Mouse (Mus musculus) CH12.LX (cell line): Measurements from ENCODE around the gene Dnaaf3.

Experiments
- CTCF ChIP-seq, 2 experiments: IDR thresholded peaks in 1 of 2; conservative IDR thresholded peaks in 1 of 2; 2 replicates each; pipeline ENCODE4 v1.5.1; 2011 to 2012; ENCODE audit warnings: low read depth in 2 of 2, low read length in 2 of 2, improper control_type of control experiment in 1 of 2, inconsistent platforms in 1 of 2, mild to moderate bottlenecking in 1 of 2, moderate library complexity in 1 of 2
- MXI1 ChIP-seq: IDR thresholded peaks from 2 replicates; pipeline ENCODE4 v1.6.1; 2011; ENCODE audit warnings: mild to moderate bottlenecking, low read depth, low read length, improper control_type of control experiment
- ZMIZ1 ChIP-seq: IDR thresholded peaks from 2 replicates; pipeline ENCODE4 v1.6.1; 2012; ENCODE audit warnings: low read depth, mild to moderate bottlenecking, inconsistent platforms, low read length, improper control_type of control experiment
- ZNF384 ChIP-seq: IDR thresholded peaks from 2 replicates; pipeline ENCODE4 v1.6.1; 2012; ENCODE audit warnings: low read depth, low read length, improper control_type of control experiment, inconsistent platforms

GRCm38 (mm10) chr7:4546591-4547131 lies 14.4 kb upstream of the Dnaaf3 start:
- TF ChIP-seq ZNF384 = no peak
- peak; percentile 19 for TF ChIP-seq MXI1
- TF ChIP-seq CTCF (conservative IDR thresholded peaks at IDR 0.05 in 1 of 2, IDR thresholded peaks at IDR 0.05 in 1 of 2; ENCODE audit: low read depth in 2 of 2, low read length in 2 of 2) = no peak; a peak in 1 of 4 replicates
- TF ChIP-seq ZMIZ1 = no peak
